Mouse (Mus musculus) testis, adult 2 months (tissue): ENCODE measurements around the gene Gm14214.

Experiments
- CTCF ChIP-seq: fragments of 200-500 bp; IDR thresholded peaks from 2 replicates; pipeline ENCODE4 v1.5.1; 2012; ENCODE audit warnings: low read depth, mild to moderate bottlenecking, inconsistent platforms, low read length, moderate library complexity; ENCODE audit not compliant: control insufficient read depth, insufficient read depth, insufficient replicate concordance
- POLR2A ChIP-seq: fragments of 200-500 bp; IDR thresholded peaks from 2 replicates; pipeline ENCODE4 v1.6.1; 2012; ENCODE audit warnings: low read depth, mild to moderate bottlenecking, inconsistent platforms, low read length, moderate library complexity; ENCODE audit not compliant: control insufficient read depth

GRCm38 (mm10) chr2:154764828-154765497, 4.9 kb downstream of the Gm14214 start:
- TF ChIP-seq POLR2A (no peak), CTCF (no peak)
